Mouse (Mus musculus): ENCODE results near the gene Lrrn1. TPM values are rescaled to one million over a fixed set of nuclear protein-coding genes. Genes with fewer than 3 reads are reported as not detected.

The Lrrn1 gene
- total and polyA plus RNA-seq, 2 experiments, result 0.04 to 0.18 TPM

- Histone ChIP-seq H3K4me3 (ENCODE audit: insufficient read depth, low read depth, low read length) (no peak overlapping the region), H3K27ac (replicated peaks; ENCODE audit: insufficient read depth, low read depth, low read length) (no peak overlapping the region), H3K36me3 (ENCODE audit: control insufficient read depth, insufficient read depth, low read length) (no peaks in the 10 kb centered on the region), H3K9ac (ENCODE audit: low read depth, low read length) (no peak overlapping the region), H3K27me3 (ENCODE audit: control insufficient read depth, insufficient read depth, low read length) (no peaks in the 10 kb centered on the region), H3K4me1 (ENCODE audit: control insufficient read depth, insufficient read depth, low read length) (no peaks in the 10 kb centered on the region), H3K79me2 (ENCODE audit: control insufficient read depth, insufficient read depth, low read length) (no peaks in the 10 kb centered on the region)
- 94% methylated on average over 2 of the region's 2 CpGs for WGBS
- no peak for DNase-seq (ENCODE audit: extremely low read depth, low read depth, low spot score)
- TF ChIP-seq CTCF (IDR thresholded peaks at IDR 0.05; ENCODE audit: low read depth, low read length), result no peak
- TF ChIP-seq POLR2A (IDR thresholded peaks at IDR 0.05; ENCODE audit: extremely low read depth, insufficient read depth, low read length), result no peak
These were observed 32.7 kb downstream of the Lrrn1 start for GRCm38 (mm10) chr6:107562255-107562654.

GRCm38 (mm10) chr6:107566944-107567634 is 37.5 kb downstream of the Lrrn1 start:
- Histone ChIP-seq H3K4me1 (ENCODE audit: control insufficient read depth, insufficient read depth, low read length) (no peaks in the 10 kb centered on the region), H3K79me2 (ENCODE audit: control insufficient read depth, insufficient read depth, low read length) (no peaks in the 10 kb centered on the region), H3K4me3 (ENCODE audit: insufficient read depth, low read depth, low read length) (no peak overlapping the region), H3K9ac (ENCODE audit: low read depth, low read length) (no peak overlapping the region), H3K27me3 (ENCODE audit: control insufficient read depth, insufficient read depth, low read length) (no peaks in the 10 kb centered on the region), H3K36me3 (ENCODE audit: control insufficient read depth, insufficient read depth, low read length) (no peaks in the 10 kb centered on the region), H3K27ac (replicated peaks; ENCODE audit: insufficient read depth, low read depth, low read length) (no peak overlapping the region)
- no peak for TF ChIP-seq POLR2A (IDR thresholded peaks at IDR 0.05; ENCODE audit: extremely low read depth, insufficient read depth, low read length)
- no peak for TF ChIP-seq CTCF (IDR thresholded peaks at IDR 0.05; ENCODE audit: low read depth, low read length)
- DNase-seq (ENCODE audit: extremely low read depth, low read depth, low spot score), result no peak
- 71% methylated on average over 12 of the region's 12 CpGs for WGBS

GRCm38 (mm10) chr6:107574561-107574960 is 45.0 kb downstream of the Lrrn1 start:
- Histone ChIP-seq H3K27me3 (ENCODE audit: control insufficient read depth, insufficient read depth, low read length) (no peaks in the 10 kb centered on the region), H3K9ac (ENCODE audit: low read depth, low read length) (no peak overlapping the region), H3K36me3 (ENCODE audit: control insufficient read depth, insufficient read depth, low read length) (no peaks in the 10 kb centered on the region), H3K4me1 (ENCODE audit: control insufficient read depth, insufficient read depth, low read length) (no peaks in the 10 kb centered on the region), H3K4me3 (ENCODE audit: insufficient read depth, low read depth, low read length) (no peak overlapping the region), H3K27ac (replicated peaks; ENCODE audit: insufficient read depth, low read depth, low read length) (no peak overlapping the region), H3K79me2 (ENCODE audit: control insufficient read depth, insufficient read depth, low read length) (no peaks in the 10 kb centered on the region)
- no peak for TF ChIP-seq POLR2A (IDR thresholded peaks at IDR 0.05; ENCODE audit: extremely low read depth, insufficient read depth, low read length)
- no peak for TF ChIP-seq CTCF (IDR thresholded peaks at IDR 0.05; ENCODE audit: low read depth, low read length)
- DNase-seq (ENCODE audit: extremely low read depth, low read depth, low spot score), result no peak
- 84% methylated on average over 3 of the region's 3 CpGs for WGBS

- H3K27ac ChIP-seq (replicated peaks; ENCODE audit: insufficient read depth, low read depth, low read length), result no peak overlapping the region
- no peaks in the 10 kb centered on the region for H3K36me3 ChIP-seq (ENCODE audit: control insufficient read depth, insufficient read depth, low read length)
- no peak overlapping the region for H3K4me3 ChIP-seq (ENCODE audit: insufficient read depth, low read depth, low read length)
- no peak overlapping the region for H3K9ac ChIP-seq (ENCODE audit: low read depth, low read length)
- no peak for TF ChIP-seq CTCF (IDR thresholded peaks at IDR 0.05; ENCODE audit: low read depth, low read length)
- no peak for TF ChIP-seq POLR2A (IDR thresholded peaks at IDR 0.05; ENCODE audit: extremely low read depth, insufficient read depth, low read length)
- no peaks in the 10 kb centered on the region for H3K4me1 ChIP-seq (ENCODE audit: control insufficient read depth, insufficient read depth, low read length)
- WGBS, result 66% methylated on average over 3 of the region's 3 CpGs
- H3K79me2 ChIP-seq (ENCODE audit: control insufficient read depth, insufficient read depth, low read length), result no peaks in the 10 kb centered on the region
- DNase-seq (ENCODE audit: extremely low read depth, low read depth, low spot score), result no peak
- no peaks in the 10 kb centered on the region for H3K27me3 ChIP-seq (ENCODE audit: control insufficient read depth, insufficient read depth, low read length)
These were observed 45.8 kb downstream of the Lrrn1 start for GRCm38 (mm10) chr6:107575405-107575804.

GRCm38 (mm10) chr6:107577309-107577708 is 47.7 kb downstream of the Lrrn1 start:
- no peak for TF ChIP-seq POLR2A (IDR thresholded peaks at IDR 0.05; ENCODE audit: extremely low read depth, insufficient read depth, low read length)
- no peak for TF ChIP-seq CTCF (IDR thresholded peaks at IDR 0.05; ENCODE audit: low read depth, low read length)
- DNase-seq (ENCODE audit: extremely low read depth, low read depth, low spot score), result no peak
- no peak overlapping the region for H3K4me3 ChIP-seq (ENCODE audit: insufficient read depth, low read depth, low read length)
- H3K27ac ChIP-seq (replicated peaks; ENCODE audit: insufficient read depth, low read depth, low read length), result no peak overlapping the region
- H3K4me1 ChIP-seq (ENCODE audit: control insufficient read depth, insufficient read depth, low read length), result no peaks in the 10 kb centered on the region
- H3K36me3 ChIP-seq (ENCODE audit: control insufficient read depth, insufficient read depth, low read length), result no peaks in the 10 kb centered on the region
- no peaks in the 10 kb centered on the region for H3K79me2 ChIP-seq (ENCODE audit: control insufficient read depth, insufficient read depth, low read length)
- no peaks in the 10 kb centered on the region for H3K27me3 ChIP-seq (ENCODE audit: control insufficient read depth, insufficient read depth, low read length)
- no peak overlapping the region for H3K9ac ChIP-seq (ENCODE audit: low read depth, low read length)
- WGBS, result over 99% methylated on average over 8 of the region's 8 CpGs

- 80% methylated on average over 1 of the region's 1 CpGs for WGBS
- TF ChIP-seq POLR2A (IDR thresholded peaks at IDR 0.05; ENCODE audit: extremely low read depth, insufficient read depth, low read length) (no peak), CTCF (IDR thresholded peaks at IDR 0.05; ENCODE audit: low read depth, low read length) (no peak)
- Histone ChIP-seq H3K4me3 (ENCODE audit: insufficient read depth, low read depth, low read length) (no peak overlapping the region), H3K27ac (replicated peaks; ENCODE audit: insufficient read depth, low read depth, low read length) (no peak overlapping the region), H3K4me1 (ENCODE audit: control insufficient read depth, insufficient read depth, low read length) (no peaks in the 10 kb centered on the region), H3K36me3 (ENCODE audit: control insufficient read depth, insufficient read depth, low read length) (no peaks in the 10 kb centered on the region), H3K79me2 (ENCODE audit: control insufficient read depth, insufficient read depth, low read length) (no peaks in the 10 kb centered on the region), H3K9ac (ENCODE audit: low read depth, low read length) (no peak overlapping the region), H3K27me3 (ENCODE audit: control insufficient read depth, insufficient read depth, low read length) (no peaks in the 10 kb centered on the region)
- no peak for DNase-seq (ENCODE audit: extremely low read depth, low read depth, low spot score)
These were observed 54.3 kb downstream of the Lrrn1 start for GRCm38 (mm10) chr6:107583759-107584383.
